Mouse (Mus musculus) C2C12 (cell line): ENCODE data around the gene Olfr180.

Experiments
- CEBPB ChIP-seq: IDR thresholded peaks from one replicate; pipeline ENCODE4 v1.6.1; 2011; ENCODE audit warnings: low read depth, mild to moderate bottlenecking, control low read depth, moderate library complexity
- CTCF ChIP-seq: IDR thresholded peaks from one replicate; pipeline ENCODE4 v1.5.1; 2011; ENCODE audit not compliant: control insufficient read depth, insufficient read depth, insufficient read length
- FOSL1 ChIP-seq: IDR thresholded peaks from one replicate; pipeline ENCODE4 v1.8.0; 2011; ENCODE audit warnings: mild to moderate bottlenecking, low read length; ENCODE audit not compliant: poor library complexity, insufficient read depth, severe bottlenecking
- MAX ChIP-seq: IDR thresholded peaks from one replicate; pipeline ENCODE4 v1.6.1; 2011; ENCODE audit warnings: mild to moderate bottlenecking, control low read depth
- MYOD1 ChIP-seq: IDR thresholded peaks from one replicate; pipeline ENCODE4 v1.6.1; 2011; ENCODE audit warnings: low read depth; ENCODE audit not compliant: control insufficient read depth, insufficient read length
- MYOG ChIP-seq: IDR thresholded peaks from one replicate; pipeline ENCODE4 v1.6.1; 2011; ENCODE audit not compliant: control insufficient read depth, insufficient read length; ENCODE audit errors: extremely low read depth

DNA sequence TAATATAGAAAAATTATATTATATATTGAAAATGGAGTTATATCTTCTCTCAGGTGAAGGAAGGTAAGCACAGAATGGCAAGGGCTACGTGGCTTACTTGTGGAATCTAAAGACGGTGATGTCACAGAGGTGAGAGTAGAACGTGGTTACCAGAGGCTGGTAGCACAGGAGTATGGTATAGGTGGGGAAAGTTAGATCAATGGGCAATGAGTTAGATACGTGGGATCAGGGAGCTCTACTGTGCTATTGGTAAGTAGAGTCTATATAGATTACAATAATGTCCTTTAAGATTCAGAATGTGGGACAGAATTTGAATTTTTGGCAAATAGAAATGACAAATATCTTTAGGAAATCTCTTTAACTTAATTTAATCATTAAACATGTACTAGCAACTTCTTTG lies at the start of gene Olfr180:
- TF ChIP-seq CTCF, result no peak
- TF ChIP-seq FOSL1, result no peak
- TF ChIP-seq MAX, result no peak
- TF ChIP-seq CEBPB, result no peak
- TF ChIP-seq MYOD1, result no peak
- TF ChIP-seq MYOG, result no peak
